Mouse (Mus musculus) testis, adult 2 months (tissue): ENCODE data around the gene Nlrp1b.

ENCODE experiments used
- CTCF ChIP-seq: fragments of 200-500 bp; IDR thresholded peaks from 2 replicates; pipeline ENCODE4 v1.5.1; 2012; ENCODE audit warnings: low read depth, mild to moderate bottlenecking, inconsistent platforms, low read length, moderate library complexity; ENCODE audit not compliant: control insufficient read depth, insufficient read depth, insufficient replicate concordance
- POLR2A ChIP-seq: fragments of 200-500 bp; IDR thresholded peaks from 2 replicates; pipeline ENCODE4 v1.6.1; 2012; ENCODE audit warnings: low read depth, mild to moderate bottlenecking, inconsistent platforms, low read length, moderate library complexity; ENCODE audit not compliant: control insufficient read depth

DNA sequence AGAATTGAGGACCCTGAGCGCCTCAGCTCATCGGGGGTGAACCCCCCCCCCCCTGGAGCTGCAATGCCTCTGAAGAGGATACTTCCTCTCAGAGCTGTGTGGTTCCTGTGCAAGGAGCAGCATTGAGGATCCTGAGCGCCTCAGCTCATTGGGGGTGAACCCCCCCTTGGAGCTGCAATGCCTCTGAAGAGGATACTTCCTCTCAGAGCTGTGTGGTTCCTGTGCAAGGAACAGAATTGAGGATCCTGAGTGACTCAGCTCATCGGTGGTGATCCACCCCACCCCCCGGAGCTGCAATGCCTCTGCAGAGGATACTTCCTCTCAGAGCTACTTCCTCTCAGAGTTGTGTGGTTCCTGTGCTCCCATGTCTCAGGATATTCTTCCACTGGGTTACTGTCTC is 20.8 kb upstream of the Nlrp1b start:
- TF ChIP-seq POLR2A: no peak
- TF ChIP-seq CTCF: no peak
